Mouse (Mus musculus) gastrocnemius, adult 2 months (tissue): ENCODE results near the gene Hoxb4. TPM values are rescaled to one million over a fixed set of nuclear protein-coding genes. Genes with fewer than 3 reads are reported as not detected.

Experiments
- DNase-seq: peaks from one replicate; pipeline ENCODE4 v3.0.0; 2022
- H3K27ac ChIP-seq: fragments of 200-600 bp; 2 replicates; pipeline ENCODE4 v1.8.1; 2022; ENCODE audit warnings: mild to moderate bottlenecking
- H3K4me3 ChIP-seq: fragments of 200-600 bp; 2 replicates; pipeline ENCODE4 v1.8.1; 2022; ENCODE audit warnings: mild to moderate bottlenecking, moderate library complexity
- CTCF ChIP-seq: fragments of 200-600 bp; IDR thresholded peaks from 2 replicates; pipeline ENCODE4 v1.8.1; 2022; ENCODE audit warnings: antibody characterized with exemption, mild to moderate bottlenecking, moderate library complexity
- intact Hi-C: fragments of 180-260 bp; cut with DNase I; formaldehyde crosslinking; loops from one replicate; pipeline ENCODE4 v1.15.1; 2025
- total RNA-seq, 2 experiments: library from RNA; stranded (reverse); gene quantifications; 2 replicates each; pipeline ENCODE4 v1.2.3; 2021

Hoxb4 gene
- total RNA-seq, 2 experiments from 2014 or later, result 0.31 to 0.38 TPM

GRCm38 (mm10) chr11:96323154-96323553, 5.1 kb downstream of the Hoxb4 start, which contains the start of gene Hoxb3:
Gene Hoxb3 (plus strand): TSS chr11:96323326.
- Histone ChIP-seq H3K4me3 (no peak within 1 kb of the TSS), H3K27ac (no peak within 1 kb of the TSS)
- no peak for DNase-seq
- no peak for TF ChIP-seq CTCF
- intact Hi-C loops, result no loop called here

- intact Hi-C loops, result no loop called here
- Histone ChIP-seq H3K27ac (no peak overlapping the region), H3K4me3 (no peak overlapping the region)
- DNase-seq, result no peak
- no peak for TF ChIP-seq CTCF
These were observed 6.1 kb downstream of the Hoxb4 start for GRCm38 (mm10) chr11:96324125-96324524.

- no peak for TF ChIP-seq CTCF
- Histone ChIP-seq H3K4me3 (no peak overlapping the region), H3K27ac (no peak overlapping the region)
- intact Hi-C loops, result no loop called here
- DNase-seq, result no peak
These were observed 6.9 kb downstream of the Hoxb4 start for GRCm38 (mm10) chr11:96324965-96325364.

- TF ChIP-seq CTCF, result no peak
- intact Hi-C loops, result no loop called here
- H3K27ac ChIP-seq, result no peak overlapping the region
- DNase-seq, result no peak
- H3K4me3 ChIP-seq, result no peak overlapping the region
These were observed 7.7 kb downstream of the Hoxb4 start for GRCm38 (mm10) chr11:96325747-96326212.

GRCm38 (mm10) chr11:96326705-96327104, 8.6 kb downstream of the Hoxb4 start:
- no peak for DNase-seq
- Histone ChIP-seq H3K27ac (no peak overlapping the region), H3K4me3 (no peak overlapping the region)
- intact Hi-C loops, result no loop called here
- no peak for TF ChIP-seq CTCF

- intact Hi-C loops, result no loop called here
- Histone ChIP-seq H3K27ac (no peak overlapping the region), H3K4me3 (no peak overlapping the region)
- no peak for DNase-seq
- TF ChIP-seq CTCF, result no peak
These were observed 9.1 kb downstream of the Hoxb4 start for GRCm38 (mm10) chr11:96327122-96327521.

GRCm38 (mm10) chr11:96327750-96328149, 9.7 kb downstream of the Hoxb4 start:
- no peak for TF ChIP-seq CTCF
- intact Hi-C loops, result no loop called here
- DNase-seq, result no peak
- Histone ChIP-seq H3K4me3 (no peak overlapping the region), H3K27ac (no peak overlapping the region)

- intact Hi-C loops, result no loop called here
- no peak for DNase-seq
- Histone ChIP-seq H3K4me3 (no peak overlapping the region), H3K27ac (no peak overlapping the region)
- TF ChIP-seq CTCF, result no peak
These were observed 10.5 kb downstream of the Hoxb4 start for GRCm38 (mm10) chr11:96328605-96329004.

- TF ChIP-seq CTCF, result no peak
- no peak overlapping the region for H3K4me3 ChIP-seq
- no peak for DNase-seq
- H3K27ac ChIP-seq, result no peak overlapping the region
- intact Hi-C loops, result no loop called here
These were observed 14.0 kb downstream of the Hoxb4 start for GRCm38 (mm10) chr11:96332105-96332504.

- no peak for TF ChIP-seq CTCF
- no peak for DNase-seq
- H3K4me3 ChIP-seq, result peak overlapping the region; percentile 17
- intact Hi-C loops, result no loop called here
- H3K27ac ChIP-seq, result no peak overlapping the region
These were observed 14.6 kb downstream of the Hoxb4 start for GRCm38 (mm10) chr11:96332618-96333032.

- no peak overlapping the region; the same call in 1 of the 2 replicates for H3K4me3 ChIP-seq
- no peak for DNase-seq
- no peak overlapping the region for H3K27ac ChIP-seq
- no peak for TF ChIP-seq CTCF
- intact Hi-C loops, result no loop called here
These were observed 15.4 kb downstream of the Hoxb4 start for GRCm38 (mm10) chr11:96333241-96334001.

GRCm38 (mm10) chr11:96334002-96334364, 15.9 kb downstream of the Hoxb4 start:
- no peak overlapping the region for H3K27ac ChIP-seq
- TF ChIP-seq CTCF, result no peak
- no peak for DNase-seq
- intact Hi-C loops, result no loop called here
- no peak overlapping the region for H3K4me3 ChIP-seq

GRCm38 (mm10) chr11:96334998-96335397, 16.9 kb downstream of the Hoxb4 start:
- DNase-seq, result no peak

GRCm38 (mm10) chr11:96336597-96336996, 18.5 kb downstream of the Hoxb4 start:
- TF ChIP-seq CTCF, result no peak
- DNase-seq, result no peak
- Histone ChIP-seq H3K27ac (no peak overlapping the region), H3K4me3 (no peak overlapping the region)
- intact Hi-C loops, result no loop called here

More at GRCm38 (mm10) chr11:96334998-96335397, 16.9 kb downstream of the Hoxb4 start:
- no peak overlapping the region for H3K4me3 ChIP-seq
- TF ChIP-seq CTCF, result no peak
- intact Hi-C loops, result no loop called here
- no peak overlapping the region for H3K27ac ChIP-seq
